Mouse (Mus musculus) kidney, postnatal 14 days (tissue): ENCODE measurements around the gene Gpc5.
A peak's percentile ranks its signal among the peaks of the same experiment; 100 is the strongest.

ENCODE experiments used
- DNase-seq: peaks from one replicate; pipeline ENCODE4 v3.0.0; 2022; ENCODE audit warnings: mixed read lengths

Gpc5 gene

GRCm38 (mm10) chr14:116415511-116415910 lies 1323.5 kb downstream of the Gpc5 start:
- no peak for DNase-seq

- no peak for DNase-seq
Measured at GRCm38 (mm10) chr14:116448219-116448618, 1356.2 kb downstream of the Gpc5 start.

GRCm38 (mm10) chr14:116453356-116453755 lies 1361.3 kb downstream of the Gpc5 start:
- DNase-seq, result peak; percentile 17

GRCm38 (mm10) chr14:116456211-116456610 lies 1364.2 kb downstream of the Gpc5 start:
- DNase-seq, result no peak

- DNase-seq, result no peak
Measured at GRCm38 (mm10) chr14:116473378-116474179, 1381.6 kb downstream of the Gpc5 start.

GRCm38 (mm10) chr14:116494285-116494850 lies 1402.4 kb downstream of the Gpc5 start:
- DNase-seq, result no peak

- DNase-seq, result no peak
Measured at GRCm38 (mm10) chr14:116538216-116538615, 1446.2 kb downstream of the Gpc5 start.

GRCm38 (mm10) chr14:116543746-116544145 lies 1451.7 kb downstream of the Gpc5 start:
- no peak for DNase-seq

GRCm38 (mm10) chr14:116551401-116551800 lies 1459.4 kb downstream of the Gpc5 start:
- no peak for DNase-seq

GRCm38 (mm10) chr14:116553316-116553715 lies 1461.3 kb downstream of the Gpc5 start:
- no peak for DNase-seq

- DNase-seq, result no peak
Measured at GRCm38 (mm10) chr14:116558141-116558800, 1466.3 kb downstream of the Gpc5 start.

GRCm38 (mm10) chr14:116559990-116560389 lies 1468.0 kb downstream of the Gpc5 start:
- peak; percentile 21 for DNase-seq
